Mouse (Mus musculus) lung, postnatal 0 days (tissue): Measurements from ENCODE around the gene Abcg1.

ENCODE experiments used
- CTCF ChIP-seq: IDR thresholded peaks from 2 replicates; pipeline ENCODE4 v1.5.1; 2016; ENCODE audit warnings: antibody characterized with exemption, mild to moderate bottlenecking
- EP300 ChIP-seq: IDR thresholded peaks from 2 replicates; pipeline ENCODE4 v1.6.1; 2016; ENCODE audit warnings: antibody characterized with exemption, mild to moderate bottlenecking, control low read depth

- TF ChIP-seq CTCF, result peak; percentile 48
- TF ChIP-seq EP300, result no peak
Measured at GRCm38 (mm10) chr17:31088711-31089110, 31.2 kb downstream of the Abcg1 start.
